Mouse (Mus musculus) left cerebral cortex, adult 11 months (tissue): ENCODE measurements at regions not wholly inside any gene's neighbourhood (a gene's known extent, or its start where the extent isn't known, plus 50 kb on each side); places are given as distances from the start of the nearest gene placed in this dataset.

Experiments used
- DNase-seq: peaks from one replicate; pipeline ENCODE4 v3.0.0; 2022; ENCODE audit warnings: low spot score

GRCm38 (mm10) chr16:78631797-78632196 is 55.3 kb upstream of the D16Ertd472e start:
- DNase-seq = no peak

DNA sequence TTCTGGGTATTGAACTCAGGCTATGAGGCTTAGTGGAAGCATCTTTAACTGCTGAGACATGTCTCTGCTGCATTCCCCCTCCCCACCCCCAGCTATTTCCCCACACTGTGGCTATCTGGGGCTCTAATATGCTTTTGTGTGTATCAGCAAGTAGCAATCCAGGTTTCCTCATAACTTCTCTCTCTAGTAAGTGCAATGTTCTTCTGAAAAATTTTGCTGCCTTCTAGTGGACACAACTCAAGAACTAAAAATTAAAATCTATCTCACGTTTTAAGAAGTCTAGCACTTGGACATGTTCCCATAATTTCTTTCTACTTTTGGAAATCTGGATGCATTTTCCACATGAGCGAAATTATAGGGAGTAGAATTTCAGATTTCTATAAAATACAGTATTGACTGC is 50.3 kb upstream of the D16Ertd472e start:
- no peak for DNase-seq
